Mouse (Mus musculus) ES-Bruce4 (cell line): ENCODE measurements around the gene Gm28043.

Experiments used
- CTCF ChIP-seq: IDR thresholded peaks from one replicate; pipeline ENCODE4 v1.8.1; 2011; ENCODE audit warnings: low read depth, low read length
- POLR2A ChIP-seq: IDR thresholded peaks from one replicate; pipeline ENCODE4 v1.8.1; 2011; ENCODE audit warnings: low read length; ENCODE audit not compliant: insufficient read depth

DNA sequence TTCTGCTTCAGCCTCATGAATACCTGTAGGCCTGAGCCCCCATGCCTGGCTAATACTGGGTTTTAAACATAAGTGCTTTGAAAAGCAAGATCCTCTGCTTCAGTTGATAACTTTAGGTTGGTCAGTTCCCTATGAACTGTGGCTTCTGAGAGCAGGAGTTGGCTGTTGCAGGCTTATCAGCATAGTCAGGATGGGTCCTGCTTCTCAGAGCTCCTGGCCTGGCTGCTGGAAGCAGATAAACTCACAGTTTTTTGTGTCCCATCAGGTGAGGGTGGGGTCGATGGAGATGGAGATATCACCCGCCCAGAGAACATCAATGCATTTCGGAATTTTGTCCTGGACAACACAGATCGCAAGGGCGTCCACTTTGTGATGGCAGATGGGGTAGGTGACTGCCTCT, 72.1 kb downstream of the Gm28043 start:
- no peak for TF ChIP-seq CTCF
- no peak for TF ChIP-seq POLR2A
